Mouse (Mus musculus) urinary bladder, postnatal 10 days (tissue): ENCODE results near the gene Pars2.
A peak's percentile ranks its signal among the peaks of the same experiment; 100 is the strongest.

Experiments used
- DNase-seq: peaks from one replicate; pipeline ENCODE4 v3.0.0; 2022; ENCODE audit warnings: low spot score

Pars2 gene

GRCm38 (mm10) chr4:106634086-106634479 is 16.8 kb upstream of the Pars2 start:
- DNase-seq: no peak

- DNase-seq: no peak
These were observed 7.2 kb upstream of the Pars2 start for GRCm38 (mm10) chr4:106643483-106644217.

GRCm38 (mm10) chr4:106644218-106644610 is 6.7 kb upstream of the Pars2 start:
- no peak for DNase-seq

GRCm38 (mm10) chr4:106645797-106646196 is 5.1 kb upstream of the Pars2 start:
- no peak for DNase-seq

GRCm38 (mm10) chr4:106647137-106647536 is 3.7 kb upstream of the Pars2 start:
- no peak for DNase-seq

GRCm38 (mm10) chr4:106652546-106652945 is 1.7 kb downstream of the Pars2 start:
- no peak for DNase-seq

GRCm38 (mm10) chr4:106653051-106653450 is 2.2 kb downstream of the Pars2 start:
- DNase-seq: no peak

- DNase-seq: no peak
These were observed 4.8 kb downstream of the Pars2 start for GRCm38 (mm10) chr4:106655681-106656080.

GRCm38 (mm10) chr4:106663956-106664470 is 13.1 kb downstream of the Pars2 start:
- DNase-seq: no peak

- no peak for DNase-seq
These were observed 13.8 kb downstream of the Pars2 start for GRCm38 (mm10) chr4:106664697-106665096.

- DNase-seq: no peak
These were observed 14.4 kb downstream of the Pars2 start for GRCm38 (mm10) chr4:106665269-106665668.

GRCm38 (mm10) chr4:106665673-106666072 is 14.8 kb downstream of the Pars2 start:
- DNase-seq: no peak

GRCm38 (mm10) chr4:106666546-106666945 is 15.7 kb downstream of the Pars2 start:
- no peak for DNase-seq

GRCm38 (mm10) chr4:106676749-106677148 is 25.9 kb downstream of the Pars2 start:
- DNase-seq: no peak

GRCm38 (mm10) chr4:106678442-106679118 is 27.7 kb downstream of the Pars2 start, which contains the start of gene Ttc4:
Ttc4 (minus strand) TSS chr4:106678944.
- peak; percentile 63 for DNase-seq

- DNase-seq: no peak
These were observed 28.3 kb downstream of the Pars2 start for GRCm38 (mm10) chr4:106679152-106679551.

GRCm38 (mm10) chr4:106680955-106681354 is 30.1 kb downstream of the Pars2 start:
- no peak for DNase-seq

GRCm38 (mm10) chr4:106688636-106689296 is 37.9 kb downstream of the Pars2 start:
- no peak for DNase-seq

GRCm38 (mm10) chr4:106693841-106694430 is 43.1 kb downstream of the Pars2 start:
- DNase-seq: no peak

- DNase-seq: no peak
These were observed 49.1 kb downstream of the Pars2 start for GRCm38 (mm10) chr4:106699989-106700388.

- DNase-seq: no peak
These were observed 49.9 kb downstream of the Pars2 start for GRCm38 (mm10) chr4:106700798-106701197.

- no peak for DNase-seq
These were observed 53.1 kb downstream of the Pars2 start for GRCm38 (mm10) chr4:106703956-106704355.
